Mouse (Mus musculus) lung, postnatal 14 days (tissue): Measurements from ENCODE around the gene Nfic.

Source experiments
- DNase-seq: peaks from one replicate; pipeline ENCODE4 v3.0.0; 2021

Gene Nfic

GRCm38 (mm10) chr10:81379183-81379553 is 76.3 kb downstream of the Nfic start:
- DNase-seq, result no peak

- peak; percentile 100 for DNase-seq
Observed at GRCm38 (mm10) chr10:81378553-81379182, 76.8 kb downstream of the Nfic start.

GRCm38 (mm10) chr10:81377793-81378552 is 77.5 kb downstream of the Nfic start, which contains the start of gene Fzr1:
Fzr1 (minus strand) TSS chr10:81378516.
- DNase-seq, result no peak

- no peak for DNase-seq
Observed at GRCm38 (mm10) chr10:81377362-81377664, 78.1 kb downstream of the Nfic start.

- DNase-seq, result no peak
Observed at GRCm38 (mm10) chr10:81376561-81377361, 78.7 kb downstream of the Nfic start.

DNA sequence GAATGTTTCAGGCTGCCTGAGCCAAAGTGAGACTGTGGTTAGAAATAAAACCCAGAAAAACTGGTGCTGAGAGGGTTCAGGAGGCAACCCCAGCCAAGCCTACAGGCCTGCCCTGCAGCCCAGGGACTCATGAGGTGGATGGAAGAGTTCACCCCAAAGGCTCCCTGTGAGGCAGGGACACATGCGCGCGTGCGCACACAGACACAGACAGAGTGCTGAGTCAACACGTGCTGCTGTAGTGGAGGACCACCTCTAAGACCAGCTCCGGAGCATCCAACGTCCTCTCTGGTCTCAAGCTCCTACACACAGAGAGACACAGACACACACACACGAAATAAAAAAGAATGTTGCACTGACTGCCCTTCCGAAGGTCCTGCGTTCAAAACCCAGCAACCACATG is 80.1 kb downstream of the Nfic start:
- no peak for DNase-seq

GRCm38 (mm10) chr10:81367207-81367495 is 88.3 kb downstream of the Nfic start:
- no peak for DNase-seq

GRCm38 (mm10) chr10:81366477-81367206 is 88.8 kb downstream of the Nfic start:
- DNase-seq, result no peak

DNA sequence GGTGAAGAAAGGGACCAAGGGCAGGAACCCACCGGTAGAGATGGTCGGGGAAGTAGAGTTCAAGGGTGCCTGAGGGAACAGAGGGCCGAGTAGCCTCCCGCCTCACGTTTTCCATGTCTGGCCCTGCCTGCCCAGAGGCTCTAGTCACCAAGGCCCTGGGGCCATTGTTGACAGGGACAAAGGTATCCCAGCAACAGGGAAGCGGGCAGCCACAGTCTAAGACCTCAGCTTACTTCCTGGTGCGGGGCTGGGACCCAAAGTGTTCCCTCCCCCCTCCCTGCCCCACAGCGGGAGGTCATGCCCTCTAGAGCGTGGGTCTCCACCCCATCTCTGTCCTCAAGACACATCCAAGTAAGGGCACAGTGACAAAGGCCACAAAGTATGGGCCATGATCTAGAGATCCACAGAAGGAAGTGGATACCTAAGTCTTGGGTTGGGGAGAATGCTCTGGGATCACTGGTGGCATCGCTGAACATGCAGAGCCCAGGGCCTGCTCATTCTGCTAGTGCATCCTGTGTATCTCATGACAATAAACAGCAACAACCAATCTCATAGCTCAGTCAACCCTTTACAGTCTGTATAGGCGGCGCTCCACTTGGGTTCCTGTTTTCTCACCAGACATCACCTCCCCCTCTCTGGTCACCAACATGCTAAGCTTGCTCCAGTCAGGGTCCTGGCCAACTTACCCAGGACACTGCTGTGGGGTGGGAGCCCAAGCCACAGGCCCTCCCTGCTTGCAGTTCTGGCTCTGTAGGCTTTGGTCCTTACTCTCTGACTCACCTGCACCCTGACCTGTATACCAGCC is 89.6 kb downstream of the Nfic start, which contains the start of gene 4930404N11Rik:
TSS of gene 4930404N11Rik (minus strand) at position 145 of the 805 bp plus-strand sequence.
- no peak for DNase-seq

GRCm38 (mm10) chr10:81365073-81365472 is 90.4 kb downstream of the Nfic start:
- no peak for DNase-seq

- no peak for DNase-seq
Observed at GRCm38 (mm10) chr10:81364666-81365065, 90.8 kb downstream of the Nfic start.

DNA sequence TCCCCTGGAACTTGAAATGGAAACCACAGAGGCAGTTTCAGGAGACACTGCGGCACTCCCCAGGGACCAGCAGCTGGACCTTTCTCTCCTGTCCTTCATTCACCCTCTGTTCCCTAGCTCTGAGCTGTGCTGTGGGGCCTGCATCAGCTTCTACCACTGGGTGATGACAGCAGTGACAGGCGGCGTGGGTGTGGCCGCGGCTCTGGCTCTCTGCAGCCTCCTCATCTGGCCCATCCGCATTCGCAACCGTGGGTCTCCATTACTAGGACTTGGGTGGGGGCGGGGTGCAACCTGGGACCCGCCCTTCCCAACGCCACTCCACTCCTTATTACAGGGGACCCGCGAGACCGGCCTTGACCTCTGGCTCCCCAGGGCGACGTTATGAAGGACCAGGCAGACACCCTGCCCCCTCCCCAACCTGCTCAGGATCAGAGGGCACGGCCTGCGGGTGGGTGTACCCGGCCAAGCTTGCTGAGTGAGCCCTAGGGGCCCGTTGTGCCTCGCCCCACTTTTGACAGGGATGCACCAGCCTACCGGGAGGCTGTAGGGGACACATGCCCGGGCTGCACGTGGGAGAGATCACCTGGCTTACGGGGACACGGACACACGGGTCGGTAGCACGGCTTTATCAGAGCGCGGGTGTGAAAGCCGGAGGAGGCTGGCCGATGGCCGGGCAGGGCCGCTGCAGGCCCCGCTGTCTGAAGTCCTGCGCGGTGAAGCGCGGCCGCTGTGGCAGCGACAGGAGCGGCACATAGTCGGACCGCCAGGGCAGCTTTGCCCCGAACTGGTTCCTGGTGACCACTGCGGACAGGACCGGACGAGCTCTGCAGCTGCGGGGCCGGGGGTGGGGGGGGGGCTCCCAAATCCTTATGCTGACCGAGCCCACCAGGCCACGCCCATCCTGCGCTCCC is 91.7 kb downstream of the Nfic start:
- DNase-seq, result no peak

DNA sequence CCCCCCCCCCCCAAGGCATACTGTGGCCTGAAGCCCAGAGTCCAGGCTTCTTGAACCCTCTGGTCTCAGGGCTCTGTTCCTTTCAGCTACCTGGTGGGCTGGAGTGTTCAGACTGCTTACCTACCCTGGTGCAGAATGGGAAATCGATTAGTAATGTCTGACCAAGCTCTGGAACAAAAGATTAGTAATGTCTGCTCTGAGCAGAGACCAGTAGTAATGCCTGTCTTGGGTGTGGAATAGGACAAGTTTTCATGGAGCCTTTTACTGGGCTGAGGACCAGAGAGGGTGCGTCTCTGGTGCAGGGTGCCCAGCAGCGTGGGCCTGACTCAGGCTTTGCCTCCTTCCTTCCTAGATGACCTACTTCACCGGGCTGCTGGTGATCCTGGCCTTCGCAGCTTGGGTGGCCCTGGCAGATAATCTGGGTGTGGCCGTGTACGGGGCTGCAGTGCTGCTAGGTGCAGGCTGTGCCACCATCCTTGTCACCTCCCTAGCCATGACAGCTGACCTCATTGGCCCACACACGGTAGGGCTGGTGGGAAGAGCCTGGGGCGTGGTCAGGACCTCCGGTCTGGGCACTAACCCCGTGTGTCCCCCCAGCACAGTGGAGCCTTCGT is 93.0 kb downstream of the Nfic start:
- no peak for DNase-seq

DNA sequence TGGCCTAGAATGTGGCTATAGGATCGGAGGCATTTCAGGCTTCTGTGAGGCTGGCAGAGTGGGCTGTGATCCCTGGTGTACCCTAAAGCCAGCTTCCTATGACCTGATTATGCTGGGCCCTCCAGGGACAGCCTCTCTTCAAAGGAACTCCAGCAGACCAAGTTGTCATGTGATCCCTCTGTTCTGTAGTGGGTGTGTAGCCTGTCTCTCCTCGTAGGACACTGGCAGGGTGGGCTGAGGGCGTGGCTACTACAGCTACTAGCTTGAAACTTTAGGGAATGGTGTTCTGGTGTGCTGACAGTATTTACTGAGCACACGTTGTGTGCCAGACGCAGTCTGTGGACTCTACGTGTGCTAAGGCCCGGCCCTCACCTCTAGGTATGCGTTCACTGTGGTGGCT is 94.7 kb downstream of the Nfic start:
- DNase-seq, result no peak

GRCm38 (mm10) chr10:81358841-81359240 is 96.6 kb downstream of the Nfic start:
- no peak for DNase-seq

- no peak for DNase-seq
Observed at GRCm38 (mm10) chr10:81358209-81358608, 97.2 kb downstream of the Nfic start.

DNA sequence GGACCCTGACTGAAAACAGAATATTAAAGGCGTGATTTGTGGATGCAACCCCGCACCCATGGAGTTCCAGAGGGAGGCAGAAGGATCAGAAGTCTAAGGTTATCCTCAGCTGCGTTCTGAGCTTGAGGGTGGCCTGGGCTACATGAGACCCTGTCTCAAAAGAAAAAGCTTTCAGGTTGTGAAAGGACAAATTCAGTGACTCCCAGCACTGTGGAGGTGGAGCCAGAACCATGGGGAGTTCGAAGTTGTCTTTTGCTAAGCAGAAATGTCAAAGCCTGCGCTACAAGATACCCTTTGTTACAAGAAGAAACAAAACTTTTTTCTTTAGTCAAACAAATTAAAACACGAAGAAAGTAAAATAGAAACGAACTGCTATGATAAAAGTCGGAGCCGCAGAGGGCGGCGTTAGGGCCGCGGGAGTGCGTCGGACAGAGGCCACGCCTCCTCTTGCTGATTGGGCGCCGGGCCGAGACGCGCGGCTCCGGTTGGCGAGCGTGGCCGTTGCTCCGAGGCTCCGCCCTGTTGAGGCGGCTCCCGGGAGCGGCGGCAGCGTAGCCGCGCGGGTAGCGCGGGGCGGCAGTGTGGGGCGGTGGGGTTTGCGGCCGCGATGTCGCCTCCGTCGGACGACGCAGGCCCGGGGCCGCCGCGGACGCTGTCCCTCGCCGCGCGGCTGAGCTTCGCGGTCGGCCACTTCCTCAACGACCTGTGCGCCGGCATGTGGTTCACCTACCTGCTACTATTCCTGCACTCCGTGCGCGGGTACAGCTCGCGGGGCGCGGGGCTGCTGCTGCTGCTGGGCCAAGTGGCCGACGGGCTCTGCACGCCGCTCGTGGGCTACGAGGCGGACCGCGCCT is 98.2 kb downstream of the Nfic start, which contains the start of gene Mfsd12:
TSS of gene Mfsd12 (plus strand) at position 501 of the 854 bp plus-strand sequence.
- DNase-seq, result peak; percentile 93

GRCm38 (mm10) chr10:81356352-81356990 is 99.0 kb downstream of the Nfic start:
- DNase-seq, result no peak

- no peak for DNase-seq
Observed at GRCm38 (mm10) chr10:81355533-81355932, 99.9 kb downstream of the Nfic start.
